Mouse (Mus musculus) G1E (cell line): ENCODE measurements around the gene Prpsap1.

ENCODE experiments used
- CTCF ChIP-seq: IDR thresholded peaks from 2 replicates; pipeline ENCODE4 v1.5.1; 2012; ENCODE audit warnings: low read depth, low read length, inconsistent platforms, mixed read lengths
- GATA1 ChIP-seq: IDR thresholded peaks from 2 replicates; pipeline ENCODE4 v1.6.1; 2012; ENCODE audit warnings: borderline replicate concordance, low read length, inconsistent platforms, mixed read lengths
- GATA2 ChIP-seq: IDR thresholded peaks from 2 replicates; pipeline ENCODE4 v1.6.1; 2012; ENCODE audit warnings: low read depth, low read length, inconsistent platforms, borderline replicate concordance
- POLR2AphosphoS5 ChIP-seq: IDR thresholded peaks from 2 replicates; pipeline ENCODE4 v1.6.1; 2012; ENCODE audit warnings: low read depth, low read length, inconsistent platforms; ENCODE audit not compliant: insufficient replicate concordance
- TAL1 ChIP-seq: conservative IDR thresholded peaks from 2 replicates; pipeline ENCODE4 v1.6.1; 2012; ENCODE audit warnings: low read depth, low read length, inconsistent platforms, mixed read lengths

DNA sequence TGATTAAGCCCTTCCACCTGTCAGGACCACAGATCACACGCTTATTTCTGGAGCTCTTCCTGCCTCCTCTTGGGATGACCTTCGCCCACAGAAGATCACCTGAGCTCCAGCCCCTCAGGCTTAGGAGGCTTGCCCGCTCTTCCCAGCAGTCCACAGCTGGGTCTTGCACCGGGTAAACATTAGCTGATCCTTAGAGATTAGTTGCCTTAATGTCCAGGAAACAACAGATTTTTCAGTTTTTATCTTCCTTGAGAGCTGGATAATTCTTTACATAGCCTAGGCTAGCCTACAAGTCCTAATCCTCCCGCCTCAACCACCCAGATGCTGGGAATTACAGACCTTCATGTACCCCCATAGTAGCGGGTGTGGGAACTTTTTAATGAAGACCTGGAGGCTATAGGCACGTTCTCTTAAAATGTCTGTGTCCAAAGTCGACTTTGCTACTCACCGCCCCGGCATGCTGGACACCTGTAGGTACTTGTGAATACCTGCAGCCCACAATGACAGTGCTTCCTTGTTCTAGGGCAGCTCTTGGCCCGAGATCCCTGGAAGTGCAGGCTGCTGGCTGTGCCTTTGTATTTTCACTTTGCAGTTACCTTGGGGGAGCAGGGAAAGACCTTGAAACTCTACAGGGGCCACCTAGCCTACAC, 62.4 kb downstream of the Prpsap1 start:
- no peak for TF ChIP-seq CTCF
- no peak for TF ChIP-seq GATA1
- no peak for TF ChIP-seq TAL1
- TF ChIP-seq POLR2AphosphoS5, result no peak
- TF ChIP-seq GATA2, result no peak
